Mouse (Mus musculus) thymus, adult 2 months (tissue): ENCODE measurements around the gene Vpreb1.

Experiments used
- CTCF ChIP-seq: fragments of 200-500 bp; IDR thresholded peaks from 2 replicates; pipeline ENCODE4 v1.5.1; 2012; ENCODE audit warnings: mild to moderate bottlenecking, control low read depth, low read length, moderate library complexity, borderline replicate concordance; ENCODE audit not compliant: control insufficient read depth, poor library complexity, insufficient read depth; ENCODE audit errors: extremely low read depth
- POLR2A ChIP-seq: fragments of 200-500 bp; IDR thresholded peaks from 2 replicates; pipeline ENCODE4 v1.6.1; 2012; ENCODE audit warnings: mild to moderate bottlenecking, low read length, control low read depth, moderate library complexity; ENCODE audit not compliant: control insufficient read depth, poor library complexity, insufficient read depth; ENCODE audit errors: extremely low read depth

- TF ChIP-seq CTCF, result no peak; the same call in 1 of the 2 replicates
- TF ChIP-seq POLR2A, result no peak
These were observed 41.7 kb downstream of the Vpreb1 start, which contains the start of gene Spag6l for GRCm38 (mm10) chr16:16828757-16829615.
